Comparison of ENCODE assay signal across 8 mouse cellular contexts in genomic region chr9:108347024-108347423, GRCm38 (mm10). TPM values are rescaled to one million over a fixed set of nuclear protein-coding genes. Genes with fewer than 3 reads are reported as not detected.
DNase-seq lines count a peak whose midpoint lies in the region; ATAC-seq and TF ChIP-seq lines count a peak whose summit lies in the region.

No protein-coding gene starts in this region.

- DNase-seq in left cerebral cortex, adult 2 months (ENCODE audit: extremely low spot score in 1 of 2, low spot score in 2 of 2) = no peak
- DNase-seq in left cerebral cortex, postnatal 4 days = no peak
- DNase-seq in hindbrain, postnatal 0 days (ENCODE audit: low spot score) = no peak
- no peak for DNase-seq in MN1 (ENCODE audit: low spot score)
- DNase-seq in spleen, postnatal 10 days (ENCODE audit: low spot score in 2 of 2) = no peak
- no peak for DNase-seq in adrenal gland, adult 8-10 months

- peaks cover 20% of the 10 kb centered on the region for H3K36me3 ChIP-seq in embryonic facial prominence, embryonic 12.5 days
- H3K36me3 ChIP-seq in hindbrain, postnatal 0 days (ENCODE audit: insufficient read depth, low read length) = peaks cover 5% of the 10 kb centered on the region; the same call in 1 of the 2 replicates
- peaks cover 22% of the 10 kb centered on the region for H3K36me3 ChIP-seq in myocyte (ENCODE audit: control insufficient read depth, insufficient read depth)

- no peaks in the 10 kb centered on the region for H3K27me3 ChIP-seq in embryonic facial prominence, embryonic 12.5 days
- no peaks in the 10 kb centered on the region for H3K27me3 ChIP-seq in hindbrain, postnatal 0 days (ENCODE audit: insufficient read depth, low read length)
- no peaks in the 10 kb centered on the region for H3K27me3 ChIP-seq in myocyte (ENCODE audit: control insufficient read depth, insufficient read depth, insufficient read length)

- H3K4me3 ChIP-seq in left cerebral cortex, adult 2 months = peak overlapping the region; percentile 76
- H3K4me3 ChIP-seq in embryonic facial prominence, embryonic 12.5 days = peak overlapping the region; percentile 81
- H3K4me3 ChIP-seq in hindbrain, postnatal 0 days (ENCODE audit: low read length) = peak overlapping the region; percentile 75
- peak overlapping the region; percentile 87 for H3K4me3 ChIP-seq in myocyte

- no peak for TF ChIP-seq CTCF in left cerebral cortex, adult 2 months (IDR thresholded peaks at IDR 0.05)
- TF ChIP-seq CTCF in hindbrain, postnatal 0 days (IDR thresholded peaks at IDR 0.05; ENCODE audit: low read depth) = no peak

- H3K4me1 ChIP-seq in embryonic facial prominence, embryonic 12.5 days = peaks cover 9% of the 10 kb centered on the region
- H3K4me1 ChIP-seq in hindbrain, postnatal 0 days (ENCODE audit: insufficient read depth, low read length) = peaks cover 11% of the 10 kb centered on the region

- H3ac ChIP-seq in myocyte (ENCODE audit: control insufficient read depth, insufficient read length) = peak overlapping the region; percentile 98

- peak overlapping the region; percentile 80 for H3K4me2 ChIP-seq in embryonic facial prominence, embryonic 12.5 days (replicated peaks)
- H3K4me2 ChIP-seq in hindbrain, postnatal 0 days (ENCODE audit: low read depth, low read length) = peak overlapping the region; percentile 73
- H3K4me2 ChIP-seq in myocyte (ENCODE audit: low read depth) = peak overlapping the region; percentile 90

- intact Hi-C loops in left cerebral cortex, adult 2 months (cut with DNase I) = loop anchor here (1.0 kb wide), 1 partner anchor 41 kb away; the partner anchor contains the start of genes Rhoa and Tcta
- intact Hi-C loops in left cerebral cortex, postnatal 4 days (cut with DNase I) = no loop called here

- H3K27ac ChIP-seq in left cerebral cortex, adult 2 months = peak overlapping the region; percentile 99
- H3K27ac ChIP-seq in embryonic facial prominence, embryonic 12.5 days = peak overlapping the region; percentile 96
- peak overlapping the region; percentile 92 for H3K27ac ChIP-seq in hindbrain, postnatal 0 days

- H3K9me3 ChIP-seq in embryonic facial prominence, embryonic 12.5 days = no peaks in the 10 kb centered on the region
- H3K9me3 ChIP-seq in hindbrain, postnatal 0 days (ENCODE audit: low read length) = no peaks in the 10 kb centered on the region

- no peak for ATAC-seq in embryonic facial prominence, embryonic 12.5 days (ENCODE audit: insufficient number of reproducible peaks, insufficient read depth, low FRiP score, low TSS enrichment)
- ATAC-seq in hindbrain, postnatal 0 days = no peak

- WGBS in embryonic facial prominence, embryonic 12.5 days = 7% methylated on average over 11 of the region's 11 CpGs
- WGBS in hindbrain, postnatal 0 days = 5% methylated on average over 11 of the region's 11 CpGs

- H3K9ac ChIP-seq in embryonic facial prominence, embryonic 12.5 days = peak overlapping the region; percentile 80
- peak overlapping the region; percentile 73 for H3K9ac ChIP-seq in hindbrain, postnatal 0 days (replicated peaks; ENCODE audit: low read length)

- no peak for TF ChIP-seq POLR2A in myocyte (IDR thresholded peaks at IDR 0.05; ENCODE audit: insufficient read length, low read depth)

- H3K79me2 ChIP-seq in myocyte (ENCODE audit: control insufficient read depth, insufficient read depth) = peaks cover 36% of the 10 kb centered on the region

TF ChIP-seq in myocyte, 11 proteins besides CTCF, POLR2A, EP300 and RAD21:
- no peak for TF ChIP-seq TCF12 (IDR thresholded peaks at IDR 0.05; ENCODE audit: insufficient read depth, poor library complexity, severe bottlenecking)
- TF ChIP-seq MYOD1 (IDR thresholded peaks at IDR 0.05; ENCODE audit: control insufficient read depth in 1 of 3, insufficient read length in 2 of 3, low read depth in 2 of 3) = no peak
- no peak for TF ChIP-seq E2F4 (IDR thresholded peaks at IDR 0.05; ENCODE audit: insufficient read depth)
- TF ChIP-seq MYOG (IDR thresholded peaks at IDR 0.05; ENCODE audit: control insufficient read depth in 1 of 3, insufficient read depth in 1 of 3, insufficient read length in 2 of 3, low read depth in 2 of 3) = no peak
- no peak for TF ChIP-seq POLR2AphosphoS2 (IDR thresholded peaks at IDR 0.05; ENCODE audit: insufficient read length, low read depth)
- no peak for TF ChIP-seq USF1 (IDR thresholded peaks at IDR 0.05; ENCODE audit: low read depth)
- no peak for TF ChIP-seq TCF3 (IDR thresholded peaks at IDR 0.05; ENCODE audit: insufficient read length, low read depth)
- TF ChIP-seq CEBPB (IDR thresholded peaks at IDR 0.05; ENCODE audit: insufficient read depth, poor library complexity, severe bottlenecking) = no peak
- no peak for TF ChIP-seq REST (IDR thresholded peaks at IDR 0.05; ENCODE audit: insufficient read depth, insufficient read length)
- no peak for TF ChIP-seq SRF (IDR thresholded peaks at IDR 0.05; ENCODE audit: control insufficient read depth, insufficient read length, low read depth)
- TF ChIP-seq MAX (IDR thresholded peaks at IDR 0.05; ENCODE audit: low read depth) = no peak
TF ChIP-seq in myocyte: peak in this region for 0.

RNA-seq across cellular contexts. Expression of gene Usp4, which starts 0.6 kb away (rescaled TPM):
- 100 to 1,000 TPM; 122 to 124 TPM for total RNA-seq in left cerebral cortex, adult 2 months (2021)
- 100 to 1,000 TPM; 142 to 150 TPM for total RNA-seq in left cerebral cortex, postnatal 4 days (2021)
- 122 and 124 TPM in 2 replicates for polyA plus RNA-seq in embryonic facial prominence, embryonic 12.5 days (2016; fragmentation: Nextera tagmentation; extraction: Ambion mirVana)
- 92.0 and 97.8 TPM in 2 replicates for total RNA-seq in hindbrain, postnatal 0 days (2014; rRNA removed)
- 93.4 and 94.4 TPM in 2 replicates for polyA plus RNA-seq in hindbrain, postnatal 0 days (2015; fragmentation: Nextera tagmentation; extraction: Ambion mirVana)
- polyA plus RNA-seq in myocyte (2012; fragmentation: generic; extraction: Trizol) = 89.4 TPM
- 100 to 1,000 TPM; 124 to 152 (median 132) TPM for total RNA-seq in adrenal gland, adult 8-10 months (2022)

RNA-seq across cellular contexts. Expression of gene Gpx1, which starts 8.3 kb away (rescaled TPM):
- 10 to 100 TPM; 90.0 to 94.1 TPM for total RNA-seq in left cerebral cortex, adult 2 months (2021)
- total RNA-seq in left cerebral cortex, postnatal 4 days (2021) = 100 to 1,000 TPM; 113 to 116 TPM
- polyA plus RNA-seq in embryonic facial prominence, embryonic 12.5 days (2016; fragmentation: Nextera tagmentation; extraction: Ambion mirVana) = 798 and 814 TPM in 2 replicates
- total RNA-seq in hindbrain, postnatal 0 days (2014; rRNA removed) = 224 and 226 TPM in 2 replicates
- polyA plus RNA-seq in hindbrain, postnatal 0 days (2015; fragmentation: Nextera tagmentation; extraction: Ambion mirVana) = 426 and 460 TPM in 2 replicates
- 393 TPM for polyA plus RNA-seq in myocyte (2012; fragmentation: generic; extraction: Trizol)
- total RNA-seq in adrenal gland, adult 8-10 months (2022) = 100 to 1,000 TPM; 524 to 812 (median 629) TPM

RNA-seq across cellular contexts. Expression of gene Tcta, which starts 41.1 kb away (rescaled TPM):
- 10 to 100 TPM; 29.3 to 35.4 TPM for total RNA-seq in left cerebral cortex, adult 2 months (2021)
- 10 to 100 TPM; 30.0 to 35.6 TPM for total RNA-seq in left cerebral cortex, postnatal 4 days (2021)
- 28.1 and 28.7 TPM in 2 replicates for polyA plus RNA-seq in embryonic facial prominence, embryonic 12.5 days (2016; fragmentation: Nextera tagmentation; extraction: Ambion mirVana)
- 65.2 and 66.5 TPM in 2 replicates for total RNA-seq in hindbrain, postnatal 0 days (2014; rRNA removed)
- polyA plus RNA-seq in hindbrain, postnatal 0 days (2015; fragmentation: Nextera tagmentation; extraction: Ambion mirVana) = 79.4 and 80.3 TPM in 2 replicates
- 29.8 TPM for polyA plus RNA-seq in myocyte (2012; fragmentation: generic; extraction: Trizol)
- total RNA-seq in adrenal gland, adult 8-10 months (2022) = 10 to 100 TPM; 56.0 to 68.0 (median 62.2) TPM

RNA-seq across cellular contexts. Expression of gene Rhoa, which starts 41.1 kb away (rescaled TPM):
- total RNA-seq in left cerebral cortex, adult 2 months (2021) = 100 to 1,000 TPM; 154 to 159 TPM
- 100 to 1,000 TPM; 191 to 205 TPM for total RNA-seq in left cerebral cortex, postnatal 4 days (2021)
- 380 and 391 TPM in 2 replicates for polyA plus RNA-seq in embryonic facial prominence, embryonic 12.5 days (2016; fragmentation: Nextera tagmentation; extraction: Ambion mirVana)
- 105 and 106 TPM in 2 replicates for total RNA-seq in hindbrain, postnatal 0 days (2014; rRNA removed)
- 268 and 276 TPM in 2 replicates for polyA plus RNA-seq in hindbrain, postnatal 0 days (2015; fragmentation: Nextera tagmentation; extraction: Ambion mirVana)
- polyA plus RNA-seq in myocyte (2012; fragmentation: generic; extraction: Trizol) = 306 TPM
- 100 to 1,000 TPM; 307 to 342 (median 321) TPM for total RNA-seq in adrenal gland, adult 8-10 months (2022)

RNA-seq across cellular contexts. Expression of gene 1700102P08Rik, which starts 45.6 kb away (rescaled TPM):
- 1 to 10 TPM; 2.0 to 3.3 TPM for total RNA-seq in left cerebral cortex, adult 2 months (2021)
- total RNA-seq in left cerebral cortex, postnatal 4 days (2021) = 1 to 10 TPM; 3.6 to 4.9 TPM
- 0.27 and 0.97 TPM in 2 replicates for polyA plus RNA-seq in embryonic facial prominence, embryonic 12.5 days (2016; fragmentation: Nextera tagmentation; extraction: Ambion mirVana)
- 0.43 and 2.8 TPM in 2 replicates for total RNA-seq in hindbrain, postnatal 0 days (2014; rRNA removed)
- polyA plus RNA-seq in hindbrain, postnatal 0 days (2015; fragmentation: Nextera tagmentation; extraction: Ambion mirVana) = 0.61 and 0.81 TPM in 2 replicates
- polyA plus RNA-seq in myocyte (2012; fragmentation: generic; extraction: Trizol) = 0.17 TPM
- total RNA-seq in adrenal gland, adult 8-10 months (2022) = 1 to 10 TPM in 3 of 4 experiments, under 1 TPM in 1; 0.96 to 1.6 (median 1.3) TPM
